Mouse (Mus musculus) heart, embryonic 12.5 days (tissue): ENCODE results near the gene Ss18l1. TPM values are rescaled to one million over a fixed set of nuclear protein-coding genes. Genes with fewer than 3 reads are reported as not detected.

ENCODE experiments used
- ATAC-seq: fragments of 200-750 bp; cut with Nextera tagmentation; 2 replicates; pipeline ENCODE4 v1.8.0; 2017; ENCODE audit warnings: moderate TSS enrichment, moderate library complexity; ENCODE audit not compliant: insufficient number of reproducible peaks, low FRiP score
- H3K27ac ChIP-seq: fragments of 300-500 bp; sonication (generic); 2 replicates; pipeline ENCODE4 v1.5.1; 2016; ENCODE audit warnings: mild to moderate bottlenecking, moderate library complexity; ENCODE audit not compliant: poor library complexity, severe bottlenecking
- H3K27me3 ChIP-seq: fragments of 300-500 bp; sonication (generic); replicated peaks from 2 replicates; pipeline ENCODE4 v1.6.1; 2016; ENCODE audit warnings: mild to moderate bottlenecking, moderate library complexity
- H3K36me3 ChIP-seq: fragments of 300-500 bp; sonication (generic); 2 replicates; pipeline ENCODE4 v1.6.1; 2016; ENCODE audit warnings: mild to moderate bottlenecking, moderate library complexity
- H3K4me1 ChIP-seq: fragments of 300-500 bp; sonication (generic); replicated peaks from 2 replicates; pipeline ENCODE4 v1.6.1; 2016; ENCODE audit warnings: mild to moderate bottlenecking
- H3K4me2 ChIP-seq: fragments of 300-500 bp; sonication (generic); 2 replicates; pipeline ENCODE4 v1.6.1; 2016; ENCODE audit warnings: mild to moderate bottlenecking, moderate library complexity
- H3K4me3 ChIP-seq: fragments of 300-500 bp; sonication (generic); 2 replicates; pipeline ENCODE4 v1.5.1; 2016; ENCODE audit warnings: mild to moderate bottlenecking
- H3K9ac ChIP-seq: fragments of 300-500 bp; sonication (generic); 2 replicates; pipeline ENCODE4 v1.6.1; 2016; ENCODE audit warnings: mild to moderate bottlenecking, moderate library complexity
- H3K9me3 ChIP-seq: fragments of 300-500 bp; sonication (generic); replicated peaks from 2 replicates; pipeline ENCODE4 v1.6.1; 2016; ENCODE audit warnings: mild to moderate bottlenecking, moderate library complexity
- WGBS: fragments of 180-500 bp; shearing (Covaris S2); methylation state at CpG from one replicate; pipeline ENCODE4 v1.1.7; 2016; 5-methylcytosine and 5-hydroxymethylcytosine counted together
- polyA plus RNA-seq: library from polyadenylated mRNA; unstranded; fragments of >200 nt; fragmentation: Nextera tagmentation; extraction: Ambion mirVana; gene quantifications from 2 replicates; pipeline ENCODE4 v1.2.1, GENCODE M21; 2016

Gene Ss18l1
- polyA plus RNA-seq, 1 experiment from 2014 or later = 4.2 TPM

DNA sequence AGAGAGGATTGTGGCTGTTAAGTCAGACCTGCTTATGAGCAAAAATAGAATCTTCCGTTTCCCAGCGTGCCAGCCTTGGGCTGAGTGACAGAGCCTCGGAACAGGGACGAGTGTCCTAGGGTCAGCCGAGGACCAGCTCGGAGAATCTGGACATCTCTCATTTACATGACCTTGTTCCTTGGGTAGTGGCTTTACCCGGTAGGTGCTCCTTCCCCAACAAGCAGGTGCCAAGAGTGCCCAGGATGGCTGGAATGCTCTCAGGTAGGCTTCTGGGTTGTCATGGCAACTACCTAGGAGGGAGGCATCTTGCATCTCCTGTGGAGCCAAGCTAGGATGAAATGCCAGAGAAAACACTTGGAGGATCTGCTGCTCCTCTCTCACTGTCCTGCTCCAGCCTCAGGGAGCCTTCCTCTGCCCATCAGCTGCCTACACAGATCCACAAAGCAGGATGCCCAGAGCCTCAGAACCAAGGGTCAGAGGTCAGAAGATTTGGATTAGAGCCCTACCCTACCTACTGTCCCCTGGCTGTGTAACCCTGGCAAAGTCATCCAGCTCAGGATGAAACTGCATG, 22.1 kb upstream of the Ss18l1 start:
- WGBS = 65% methylated on average over 7 of the region's 7 CpGs
- Histone ChIP-seq H3K4me3 (no peak overlapping the region), H3K4me1 (peaks cover 18% of the 10 kb centered on the region), H3K4me2 (no peak overlapping the region), H3K9ac (no peak overlapping the region; the same call in 1 of the 2 replicates), H3K27ac (no peak overlapping the region), H3K36me3 (no peaks in the 10 kb centered on the region), H3K9me3 (no peaks in the 10 kb centered on the region), H3K27me3 (peaks cover 42% of the 10 kb centered on the region)
- ATAC-seq = no peak

DNA sequence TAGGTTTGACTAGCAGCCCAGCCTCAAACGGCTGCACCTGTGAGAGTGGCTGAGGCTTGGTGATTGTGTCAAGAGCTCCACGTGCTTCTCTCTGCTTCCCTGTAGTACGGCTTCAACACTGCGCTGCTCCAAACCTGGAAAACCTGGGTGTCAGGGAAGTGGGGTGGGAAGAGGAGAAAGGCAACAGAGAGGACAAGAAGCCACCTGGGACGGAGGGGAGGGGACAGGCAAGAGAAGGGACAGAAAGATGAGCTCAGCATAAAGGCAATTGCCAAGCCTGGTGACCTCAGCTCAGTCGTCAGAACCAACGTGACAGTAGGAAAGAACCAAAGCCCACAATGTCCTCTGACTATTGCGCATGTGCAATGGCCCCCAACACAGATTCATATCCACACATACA, 21.4 kb upstream of the Ss18l1 start:
- ATAC-seq = no peak
- 76% methylated on average over 8 of the region's 8 CpGs for WGBS
- peaks cover 21% of the 10 kb centered on the region for H3K4me1 ChIP-seq

DNA sequence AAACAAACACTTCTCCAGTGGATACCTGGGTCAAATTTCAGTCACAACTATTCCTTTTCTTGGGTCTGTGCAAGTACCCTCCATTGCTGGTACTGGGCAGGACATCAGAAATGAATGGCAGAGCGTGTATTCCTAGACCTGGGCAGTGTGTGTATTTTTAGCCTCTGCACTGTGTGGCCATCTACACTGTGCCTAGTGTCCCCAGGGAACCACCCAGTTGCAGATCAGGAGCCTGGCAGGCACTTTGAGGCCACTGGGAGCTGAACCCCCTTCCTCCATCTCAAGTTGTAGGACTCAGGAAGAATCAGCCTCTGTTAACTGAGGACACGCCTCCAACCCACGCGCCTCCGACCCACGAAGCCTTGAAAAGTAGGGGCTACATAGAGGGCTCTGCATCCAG, 19.6 kb upstream of the Ss18l1 start:
- peaks cover 42% of the 10 kb centered on the region for H3K27me3 ChIP-seq
- ATAC-seq = no peak
- no peak overlapping the region for H3K4me3 ChIP-seq
- WGBS = 56% methylated on average over 6 of the region's 6 CpGs
- H3K4me1 ChIP-seq = peaks cover 29% of the 10 kb centered on the region
- no peaks in the 10 kb centered on the region for H3K9me3 ChIP-seq
- H3K9ac ChIP-seq = no peak overlapping the region
- no peak overlapping the region for H3K27ac ChIP-seq
- H3K4me2 ChIP-seq = no peak overlapping the region
- H3K36me3 ChIP-seq = peaks cover 2% of the 10 kb centered on the region

More for the DNA sequence above, 21.4 kb upstream of the Ss18l1 start:
- H3K4me2 ChIP-seq = no peak overlapping the region
- peaks cover 42% of the 10 kb centered on the region for H3K27me3 ChIP-seq
- no peaks in the 10 kb centered on the region for H3K9me3 ChIP-seq
- no peak overlapping the region for H3K9ac ChIP-seq
- no peak overlapping the region for H3K27ac ChIP-seq
- no peaks in the 10 kb centered on the region for H3K36me3 ChIP-seq
- H3K4me3 ChIP-seq = no peak overlapping the region

DNA sequence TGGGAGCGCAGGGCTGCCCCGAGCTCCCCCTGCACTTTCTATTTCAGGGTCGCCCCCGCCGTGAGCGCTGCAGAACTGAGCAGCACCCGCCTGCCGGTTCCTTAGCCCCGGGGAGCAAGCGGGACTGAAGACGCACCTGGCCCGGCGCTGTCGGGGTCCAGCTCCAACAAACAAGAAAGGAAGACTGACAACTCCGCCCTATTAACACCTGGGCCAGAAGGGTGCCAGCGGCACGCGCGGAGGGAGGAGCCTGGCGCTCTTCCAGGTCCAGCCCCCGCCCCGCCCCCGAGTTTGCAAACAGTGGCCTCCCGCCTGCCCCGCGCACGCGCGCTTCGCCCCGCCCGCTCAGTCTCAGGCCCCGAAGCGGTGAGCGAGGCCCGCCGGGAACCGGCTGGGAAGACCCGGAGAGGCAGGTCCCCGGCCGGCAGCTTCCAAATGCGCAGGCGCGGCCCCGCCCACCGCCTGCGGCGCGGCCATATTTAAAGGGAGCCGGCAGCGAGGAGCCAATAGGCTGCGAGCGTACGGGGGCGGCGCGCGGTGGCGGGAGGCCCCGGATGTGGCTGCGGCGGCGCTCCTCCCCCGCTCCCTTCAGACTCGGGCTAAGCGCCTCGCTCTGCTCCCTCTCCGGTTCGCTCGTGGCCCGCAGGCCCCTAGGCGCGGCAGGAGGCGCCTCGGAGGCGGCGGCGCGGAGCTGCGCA, 17.8 kb upstream of the Ss18l1 start, which contains the start of gene Lsm14b:
TSS of gene Lsm14b (plus strand) at position 587 of the 698 bp plus-strand sequence.
- peak within 1 kb of the TSS; percentile 91 for H3K9ac ChIP-seq
- peak within 1 kb of the TSS; percentile 89 for H3K27ac ChIP-seq
- peaks cover 20% of the 10 kb centered on the region for H3K36me3 ChIP-seq
- peak within 1 kb of the TSS; percentile 94 for H3K4me2 ChIP-seq
- peak; percentile 93 for ATAC-seq
- peak within 1 kb of the TSS; percentile 85 for H3K4me3 ChIP-seq
- H3K27me3 ChIP-seq = peaks cover 35% of the 10 kb centered on the region
- H3K9me3 ChIP-seq = no peaks in the 10 kb centered on the region
- under 1% methylated on average over 69 of the region's 80 CpGs for WGBS
- peaks cover 38% of the 10 kb centered on the region for H3K4me1 ChIP-seq

DNA sequence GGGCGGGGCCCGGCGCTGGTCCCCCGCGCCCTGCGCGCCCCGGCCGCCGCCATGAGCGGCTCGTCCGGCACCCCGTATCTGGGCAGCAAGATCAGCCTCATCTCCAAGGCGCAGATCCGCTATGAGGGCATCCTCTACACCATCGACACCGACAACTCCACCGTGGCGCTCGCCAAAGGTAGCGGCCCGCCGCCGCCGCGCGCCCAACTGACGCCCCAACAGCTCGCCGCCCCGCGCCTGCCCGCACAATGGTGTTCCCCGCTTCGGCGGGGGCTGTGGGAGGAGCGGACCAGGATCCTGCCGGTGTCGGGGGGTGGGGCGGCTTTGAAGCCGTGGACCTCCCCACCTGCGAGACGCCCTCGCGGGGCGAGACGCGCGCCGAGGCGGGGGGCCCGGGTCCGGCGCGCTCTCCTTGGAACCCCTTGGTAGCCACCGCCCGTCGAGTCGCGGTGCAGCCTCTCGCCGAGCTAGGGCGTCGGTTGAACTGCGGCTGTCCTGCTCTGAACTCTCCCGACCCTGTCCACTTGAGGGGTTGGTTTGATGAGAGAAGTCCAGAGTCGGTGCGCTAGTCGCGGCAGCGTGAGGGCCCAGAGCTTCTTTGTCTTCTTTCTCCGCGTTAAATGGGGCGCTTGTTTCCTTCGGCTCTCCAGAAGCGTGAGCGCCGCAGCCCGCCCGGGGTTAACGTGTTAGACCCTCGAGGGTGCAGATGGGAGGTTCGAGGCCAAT, 17.0 kb upstream of the Ss18l1 start:
- Histone ChIP-seq H3K27me3 (peaks cover 27% of the 10 kb centered on the region), H3K36me3 (peaks cover 27% of the 10 kb centered on the region), H3K9ac (peak overlapping the region; percentile 91), H3K4me1 (peaks cover 38% of the 10 kb centered on the region), H3K27ac (peak overlapping the region; percentile 89), H3K4me3 (peak overlapping the region; percentile 85), H3K4me2 (peak overlapping the region; percentile 94), H3K9me3 (no peaks in the 10 kb centered on the region)
- ATAC-seq = peak; percentile 22
- WGBS = under 1% methylated on average over 82 of the region's 84 CpGs

DNA sequence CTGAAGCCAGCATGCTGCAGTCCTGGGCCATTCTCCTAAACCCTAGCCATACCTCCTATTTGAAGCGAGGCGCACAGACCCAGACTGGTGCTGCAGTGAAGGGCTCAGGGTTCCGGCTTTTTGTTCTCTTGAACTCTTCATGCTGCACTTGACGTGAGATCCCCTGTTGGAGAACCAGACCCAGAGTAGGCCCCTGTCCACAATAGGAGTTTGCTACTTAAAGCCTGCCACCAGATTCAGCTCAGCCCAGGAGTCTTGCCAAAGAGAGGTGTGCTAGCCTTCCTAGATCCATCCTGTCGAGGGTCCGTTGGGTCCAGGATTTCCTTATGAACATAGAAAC, 16.5 kb upstream of the Ss18l1 start:
- Histone ChIP-seq H3K9ac (peak overlapping the region; percentile 91), H3K27me3 (peaks cover 23% of the 10 kb centered on the region), H3K9me3 (no peaks in the 10 kb centered on the region), H3K36me3 (peaks cover 33% of the 10 kb centered on the region), H3K4me2 (peak overlapping the region; percentile 94), H3K27ac (no peak overlapping the region), H3K4me1 (peaks cover 38% of the 10 kb centered on the region), H3K4me3 (peak overlapping the region; percentile 85)
- WGBS = 16% methylated on average over 6 of the region's 6 CpGs
- no peak for ATAC-seq

DNA sequence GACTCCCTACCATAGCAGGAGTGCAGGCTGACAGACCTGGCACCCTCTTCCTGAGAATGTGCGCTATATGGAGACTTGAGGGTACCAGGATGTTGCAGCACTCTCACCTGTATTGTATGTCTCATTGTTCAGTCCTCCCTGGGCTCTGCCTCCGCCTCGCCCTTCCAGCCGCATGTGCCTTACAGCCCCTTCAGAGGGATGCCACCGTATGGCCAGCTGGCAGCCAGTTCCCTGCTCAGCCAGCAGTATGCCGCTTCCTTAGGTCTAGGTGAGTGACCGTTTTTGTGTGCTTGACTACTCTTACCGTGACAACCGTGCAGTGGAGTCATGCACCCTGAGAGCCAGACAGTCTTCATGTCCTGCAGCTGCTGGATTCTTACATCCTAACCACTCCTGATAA, 14.5 kb upstream of the Ss18l1 start:
- peaks cover 7% of the 10 kb centered on the region; the same call in 1 of the 2 replicates for H3K27me3 ChIP-seq
- H3K27ac ChIP-seq = no peak overlapping the region
- H3K4me2 ChIP-seq = peak overlapping the region; percentile 94
- peaks cover 52% of the 10 kb centered on the region for H3K36me3 ChIP-seq
- H3K9me3 ChIP-seq = no peaks in the 10 kb centered on the region
- WGBS = 65% methylated on average over 9 of the region's 9 CpGs
- peaks cover 37% of the 10 kb centered on the region for H3K4me1 ChIP-seq
- no peak overlapping the region; the same call in 1 of the 2 replicates for H3K4me3 ChIP-seq
- no peak for ATAC-seq
- no peak overlapping the region; the same call in 1 of the 2 replicates for H3K9ac ChIP-seq

DNA sequence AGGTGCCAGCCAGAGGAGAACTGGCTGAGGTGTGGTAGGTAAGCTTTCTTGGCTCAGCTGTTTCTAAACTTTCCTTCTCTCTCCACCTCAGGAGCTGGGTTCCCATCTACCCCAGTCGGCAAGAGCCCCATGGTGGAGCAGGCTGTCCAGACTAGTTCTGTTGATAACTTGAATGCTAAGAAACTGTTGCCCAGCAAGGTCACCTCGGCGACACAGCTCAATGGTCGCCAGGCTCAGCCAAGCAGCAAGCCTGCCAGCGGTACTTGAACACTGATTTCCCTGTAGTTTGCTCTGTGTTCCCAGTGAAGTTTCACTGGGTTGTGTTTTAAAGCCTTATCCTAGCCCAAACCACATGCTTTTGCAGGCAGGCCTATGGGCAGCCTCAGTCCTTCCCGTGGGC, 11.0 kb upstream of the Ss18l1 start:
- no peaks in the 10 kb centered on the region for H3K9me3 ChIP-seq
- no peak overlapping the region for H3K27ac ChIP-seq
- no peak overlapping the region for H3K4me2 ChIP-seq
- peaks cover 85% of the 10 kb centered on the region for H3K36me3 ChIP-seq
- H3K27me3 ChIP-seq = no peaks in the 10 kb centered on the region
- H3K9ac ChIP-seq = peak overlapping the region; percentile 11; the same call in 1 of the 2 replicates
- 84% methylated on average over 6 of the region's 6 CpGs for WGBS
- no peak for ATAC-seq
- H3K4me1 ChIP-seq = peaks cover 42% of the 10 kb centered on the region
- no peak overlapping the region for H3K4me3 ChIP-seq

DNA sequence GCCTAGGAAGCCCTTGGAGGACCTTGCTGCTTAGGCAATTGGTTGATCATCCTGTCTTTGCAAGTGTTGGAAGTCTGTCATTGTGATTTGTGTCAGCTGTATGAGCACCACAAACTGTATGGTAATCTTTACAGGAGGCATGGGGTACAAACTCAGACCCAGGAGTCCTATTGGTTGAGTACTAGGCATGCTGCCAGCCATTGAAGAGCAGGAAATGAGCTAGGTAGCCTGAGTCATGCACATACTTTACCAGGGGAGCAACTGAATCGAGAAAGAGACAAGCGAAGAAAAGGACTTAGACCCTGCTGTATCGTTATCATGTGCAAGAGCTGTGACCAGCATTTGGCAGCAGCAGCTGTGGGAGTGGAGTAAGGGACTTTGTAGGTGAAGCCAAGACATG, 9.4 kb upstream of the Ss18l1 start:
- no peaks in the 10 kb centered on the region for H3K9me3 ChIP-seq
- H3K4me1 ChIP-seq = peaks cover 25% of the 10 kb centered on the region
- WGBS = 56% methylated on average over 3 of the region's 3 CpGs
- H3K4me3 ChIP-seq = no peak overlapping the region
- no peaks in the 10 kb centered on the region for H3K27me3 ChIP-seq
- peaks cover 98% of the 10 kb centered on the region for H3K36me3 ChIP-seq
- no peak overlapping the region for H3K9ac ChIP-seq
- no peak overlapping the region for H3K4me2 ChIP-seq
- H3K27ac ChIP-seq = no peak overlapping the region
- no peak for ATAC-seq

DNA sequence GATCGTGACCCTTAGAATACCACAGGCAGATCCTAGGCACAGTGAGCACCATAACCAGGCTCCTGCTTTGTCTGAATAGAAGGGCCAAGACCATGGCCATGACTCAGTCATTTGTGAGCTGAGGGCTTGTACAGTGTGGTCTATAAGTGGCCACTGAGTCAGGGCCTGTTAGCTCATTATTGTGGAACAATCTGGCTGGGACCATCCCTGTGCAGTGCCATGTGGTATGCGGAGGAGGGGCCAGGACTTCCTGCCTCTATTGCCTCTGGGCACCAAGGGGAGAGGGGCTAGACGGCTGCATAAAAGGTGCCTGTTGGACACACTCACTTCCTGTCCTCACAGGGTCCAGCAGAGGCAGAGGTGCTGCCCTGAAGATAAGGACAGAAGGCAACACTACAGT, 8.4 kb upstream of the Ss18l1 start:
- 62% methylated on average over 3 of the region's 3 CpGs for WGBS
- Histone ChIP-seq H3K9me3 (no peaks in the 10 kb centered on the region), H3K4me1 (peaks cover 17% of the 10 kb centered on the region), H3K27me3 (no peaks in the 10 kb centered on the region), H3K27ac (no peak overlapping the region), H3K4me3 (no peak overlapping the region), H3K4me2 (no peak overlapping the region), H3K36me3 (peaks cover 98% of the 10 kb centered on the region), H3K9ac (no peak overlapping the region)
- ATAC-seq = 0 out of 2 replicates have a peak, but pooled peaks have one; percentile 38

DNA sequence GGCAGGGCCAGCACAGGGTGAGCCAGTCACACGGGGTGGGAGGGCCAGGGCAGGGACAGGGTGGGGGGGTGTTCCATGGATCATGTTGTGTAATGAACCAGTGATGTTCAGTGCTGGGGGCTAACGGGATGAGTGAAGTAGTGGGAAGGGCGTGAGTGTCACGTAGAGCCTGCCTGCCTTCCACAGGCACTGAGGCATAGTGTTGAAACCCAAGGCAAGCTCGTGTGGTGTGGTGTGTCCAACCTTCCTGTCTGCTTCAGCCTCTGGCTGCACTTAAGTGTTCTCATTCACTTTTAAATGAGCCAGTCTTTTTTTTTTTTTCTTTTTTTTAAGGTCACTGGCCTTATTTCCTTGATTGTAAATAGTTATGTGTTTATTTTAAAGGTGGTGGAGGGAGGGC, 7.6 kb upstream of the Ss18l1 start:
- H3K9ac ChIP-seq = no peak overlapping the region
- no peaks in the 10 kb centered on the region for H3K27me3 ChIP-seq
- H3K4me2 ChIP-seq = no peak overlapping the region
- peaks cover 92% of the 10 kb centered on the region for H3K36me3 ChIP-seq
- H3K4me3 ChIP-seq = no peak overlapping the region
- ATAC-seq = no peak
- 56% methylated on average over 5 of the region's 5 CpGs for WGBS
- no peak overlapping the region; the same call in 1 of the 2 replicates for H3K27ac ChIP-seq
- no peaks in the 10 kb centered on the region for H3K9me3 ChIP-seq
- peaks cover 17% of the 10 kb centered on the region for H3K4me1 ChIP-seq
